Mouse (Mus musculus) cerebellum, adult 9-10 months (tissue): ENCODE results near the gene 2310034G01Rik.
A peak's percentile ranks its signal among the peaks of the same experiment; 100 is the strongest.

Experiments used
- DNase-seq: peaks from one replicate; pipeline ENCODE4 v3.0.0; 2022

The 2310034G01Rik gene

GRCm38 (mm10) chr19:46357344-46358280 lies 7.5 kb upstream of the 2310034G01Rik start:
- DNase-seq: no peak

GRCm38 (mm10) chr19:46356701-46357138 lies 6.6 kb upstream of the 2310034G01Rik start:
- peak; percentile 95 for DNase-seq

DNA sequence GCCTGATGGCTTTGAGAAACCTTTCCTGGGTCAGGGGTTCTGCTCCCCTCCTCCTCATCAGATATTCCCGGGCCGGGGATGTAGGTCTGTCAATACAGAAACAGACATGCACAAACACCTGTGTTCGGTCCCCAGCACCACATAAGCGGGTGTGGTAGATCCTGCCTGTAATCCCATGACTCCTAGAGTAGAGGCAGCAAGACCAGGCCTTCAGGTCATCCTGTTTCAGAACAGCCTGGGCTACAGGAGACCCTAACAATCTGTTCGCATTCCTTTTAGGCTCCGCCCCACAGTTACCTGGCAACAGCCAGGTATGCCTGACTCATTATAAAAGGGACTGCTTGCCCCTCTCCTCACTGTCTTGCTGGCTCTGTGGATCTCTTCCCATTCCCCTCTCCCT lies 552 bp downstream of the 2310034G01Rik start:
- DNase-seq: peak; percentile 63

DNA sequence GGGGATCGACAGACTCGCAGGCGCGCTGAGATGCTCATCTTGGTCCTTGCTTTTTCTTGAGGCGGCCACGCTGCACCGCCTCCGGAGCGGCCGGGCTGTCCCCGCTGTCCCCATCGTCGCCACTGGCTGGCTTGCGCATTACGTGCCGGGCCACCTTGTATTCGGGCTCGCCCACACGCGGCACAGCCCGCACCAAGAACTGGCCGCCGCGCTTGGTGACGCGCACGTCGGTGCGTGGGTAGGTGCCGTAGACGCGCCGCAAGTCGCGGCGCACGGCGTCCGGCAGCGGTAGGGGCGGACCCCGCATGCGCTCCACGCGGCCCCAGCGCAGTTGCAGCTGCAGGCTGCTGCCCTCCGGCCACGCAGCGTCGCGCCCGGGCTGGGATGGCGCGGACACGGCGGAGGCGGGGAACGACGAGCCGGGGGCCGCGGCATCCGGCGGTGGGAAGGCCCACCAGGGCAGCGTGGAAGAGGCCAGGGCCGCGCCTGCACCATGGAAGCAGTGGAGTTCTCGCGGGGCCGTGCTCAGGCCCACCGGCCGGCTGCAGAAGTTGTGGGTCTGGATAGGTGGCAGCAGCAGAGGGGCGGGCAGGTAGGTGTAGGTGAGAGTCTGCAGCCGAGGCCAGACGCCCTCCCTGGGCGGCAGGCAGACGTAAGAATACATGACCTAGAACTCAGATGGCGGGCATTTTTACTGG lies 1.2 kb downstream of the 2310034G01Rik start:
- DNase-seq: peak; percentile 88

- DNase-seq: peak; percentile 71
These were observed 2.0 kb downstream of the 2310034G01Rik start for GRCm38 (mm10) chr19:46347936-46348668.

- no peak for DNase-seq
These were observed 3.0 kb downstream of the 2310034G01Rik start for GRCm38 (mm10) chr19:46347146-46347545.

- DNase-seq: no peak
These were observed 5.2 kb downstream of the 2310034G01Rik start for GRCm38 (mm10) chr19:46344710-46345419.

- peak; percentile 77 for DNase-seq
These were observed 10.7 kb downstream of the 2310034G01Rik start for GRCm38 (mm10) chr19:46339287-46339971.

DNA sequence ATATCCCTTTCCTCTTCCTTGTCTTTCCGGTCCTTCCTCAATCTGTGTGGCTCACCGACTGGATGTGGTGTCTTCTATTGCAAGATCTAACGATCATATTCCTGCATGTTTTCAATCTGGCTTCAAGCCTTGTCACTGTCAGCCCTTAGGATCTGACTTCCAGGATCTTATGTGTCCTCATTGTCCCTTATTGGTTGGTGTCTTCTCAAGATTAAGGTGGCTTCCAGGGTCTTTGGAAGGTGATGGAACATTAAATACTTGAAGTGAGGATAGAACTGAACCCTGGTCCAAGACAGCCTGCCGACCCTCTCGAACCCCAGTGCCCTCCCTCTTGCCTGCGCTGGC lies 11.2 kb downstream of the 2310034G01Rik start:
- no peak for DNase-seq

- DNase-seq: peak; percentile 99
These were observed 11.7 kb downstream of the 2310034G01Rik start, which contains the start of gene Cuedc2 for GRCm38 (mm10) chr19:46338331-46338936. Cuedc2 (minus strand) TSS chr19:46338702.

DNA sequence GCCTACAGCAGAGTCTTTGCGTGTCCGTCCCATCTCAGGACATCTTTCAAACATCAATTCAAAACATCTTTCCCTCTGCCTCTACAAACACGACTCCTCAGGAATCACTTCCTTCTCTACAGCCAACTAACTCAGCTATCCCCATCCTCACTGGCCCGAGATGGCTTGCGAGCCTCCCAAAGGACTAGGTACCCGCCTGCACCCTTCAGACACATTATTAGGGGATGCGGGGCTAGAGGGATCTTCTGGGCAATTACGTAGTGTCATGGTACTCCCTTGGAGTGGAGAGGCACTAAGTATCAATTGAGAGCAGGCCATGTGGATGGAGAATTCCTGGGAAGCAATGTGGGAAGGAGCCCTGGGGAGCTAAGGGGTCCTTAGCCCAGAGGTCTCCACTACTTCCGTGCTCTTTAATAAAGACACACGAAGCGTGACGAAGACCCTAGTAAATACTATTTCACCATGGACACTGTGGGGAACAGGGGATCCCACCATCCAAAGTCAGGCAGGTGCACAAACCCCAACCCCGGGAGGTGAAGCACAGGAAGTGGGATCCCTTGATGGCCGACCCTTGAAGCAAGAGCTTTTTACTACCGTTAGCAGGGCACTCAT lies 12.3 kb downstream of the 2310034G01Rik start:
- DNase-seq: no peak

GRCm38 (mm10) chr19:46333906-46334305 lies 16.2 kb downstream of the 2310034G01Rik start:
- DNase-seq: peak; percentile 85

DNA sequence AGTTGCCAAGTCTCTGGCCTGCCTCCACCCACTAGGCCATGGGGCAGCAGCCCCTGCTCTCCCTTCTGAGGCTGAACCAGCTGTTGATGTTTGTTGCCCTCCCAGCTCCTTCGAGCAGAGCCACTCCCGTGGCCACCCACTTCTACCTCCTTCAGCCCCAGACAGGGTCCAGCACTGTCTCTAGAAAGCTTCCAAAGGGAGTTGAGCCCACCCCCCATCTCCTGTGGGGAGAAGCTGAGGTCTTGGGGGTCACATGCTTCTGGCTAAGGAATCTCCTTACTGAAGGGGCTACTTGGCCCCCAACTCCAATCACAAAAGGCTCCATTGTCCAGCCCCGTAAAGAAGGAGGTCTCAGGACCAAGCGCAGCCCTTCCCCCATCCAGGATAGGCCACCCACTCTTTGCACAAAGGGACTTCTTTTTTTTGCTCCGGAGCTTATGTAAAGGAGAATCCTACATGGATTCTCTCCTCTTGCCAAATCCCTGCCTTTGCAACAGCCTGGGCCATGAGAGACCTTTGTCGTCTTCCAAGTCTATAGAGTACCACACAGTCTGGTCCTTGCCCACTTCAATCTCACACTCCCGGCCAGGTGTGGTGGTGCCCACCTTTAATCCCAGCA lies 17.3 kb downstream of the 2310034G01Rik start:
- no peak for DNase-seq

DNA sequence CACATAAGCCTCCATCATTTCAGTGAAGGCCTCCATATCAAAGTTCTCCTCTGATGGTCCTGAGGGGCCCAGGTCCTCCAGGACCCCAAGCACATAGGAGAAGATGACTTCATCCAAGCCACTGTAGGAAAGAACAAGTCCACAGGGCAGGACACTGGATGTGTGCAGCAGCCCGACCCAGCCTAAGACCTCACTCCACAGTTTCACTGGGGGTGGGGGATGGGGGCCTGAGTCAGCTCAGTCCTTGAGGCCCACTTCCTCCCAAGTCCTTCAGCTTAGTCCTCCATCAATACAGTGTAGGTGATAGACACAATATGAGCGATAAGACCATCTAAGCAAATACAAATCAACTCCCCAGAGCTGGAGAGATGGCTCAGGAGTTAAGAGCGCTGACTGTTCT lies 18.2 kb downstream of the 2310034G01Rik start:
- DNase-seq: no peak

- no peak for DNase-seq
These were observed 18.8 kb downstream of the 2310034G01Rik start for GRCm38 (mm10) chr19:46331326-46331725.

DNA sequence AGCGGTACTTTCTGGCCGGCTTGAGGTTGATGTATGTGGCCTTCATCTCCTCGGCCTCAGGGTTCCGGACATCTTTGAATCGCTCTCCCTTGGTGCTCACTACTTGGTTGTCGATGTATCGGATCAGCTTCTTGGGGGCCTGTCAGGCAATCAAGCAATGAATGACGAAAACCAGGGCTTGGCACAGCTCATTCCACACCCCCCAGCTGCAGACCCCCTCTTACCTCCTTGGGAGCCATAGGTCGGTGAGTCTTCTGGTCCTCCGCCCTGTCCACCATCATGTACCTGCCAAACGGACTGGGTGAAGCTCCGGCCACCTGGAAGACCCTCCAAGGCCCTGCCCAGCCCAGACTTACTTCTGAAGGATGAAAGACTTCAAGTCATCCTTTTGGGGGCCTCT lies 19.4 kb downstream of the 2310034G01Rik start:
- peak; percentile 61 for DNase-seq

DNA sequence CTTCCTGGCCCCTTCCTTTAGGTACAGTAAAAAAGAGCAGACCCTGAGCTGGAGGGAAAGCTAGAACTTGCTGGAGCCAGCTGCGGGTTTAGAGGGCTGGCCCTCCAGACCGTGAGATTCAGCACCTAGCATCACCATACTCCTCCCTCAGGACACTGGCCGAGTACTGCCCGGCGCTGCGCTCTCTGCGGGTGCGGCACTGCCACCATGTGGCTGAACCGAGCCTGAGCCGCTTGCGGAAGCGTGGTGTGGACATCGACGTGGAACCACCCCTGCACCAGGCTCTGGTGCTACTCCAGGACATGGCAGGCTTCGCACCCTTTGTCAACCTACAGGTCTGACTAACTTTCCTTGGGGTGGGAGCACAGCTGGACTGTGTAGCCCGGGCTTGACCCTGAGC lies 20.2 kb downstream of the 2310034G01Rik start:
- peak; percentile 87 for DNase-seq

GRCm38 (mm10) chr19:46329031-46329641 lies 21.0 kb downstream of the 2310034G01Rik start:
- DNase-seq: peak; percentile 67

- peak; percentile 97 for DNase-seq
These were observed 21.7 kb downstream of the 2310034G01Rik start, which contains the start of gene Fbxl15 for GRCm38 (mm10) chr19:46328081-46329030. Fbxl15 (plus strand) TSS chr19:46328184.
